Mouse (Mus musculus): ENCODE measurements at regions not wholly inside any gene's neighbourhood (a gene's known extent, or its start where the extent isn't known, plus 50 kb on each side); places are given as distances from the start of the nearest gene placed in this dataset.
"Not testable (repeated sequence)": the region's sequence is repeated elsewhere in the genome, so short reads cannot be mapped to it uniquely, and the experiment has no call there.

- TF ChIP-seq TAL1 (IDR thresholded peaks at IDR 0.05; ENCODE audit: low read length) (no peak), GATA1 (IDR thresholded peaks at IDR 0.05; ENCODE audit: low read length) (no peak)
- Histone ChIP-seq H3K36me3 (ENCODE audit: control insufficient read depth) (no peaks in the 10 kb centered on the region), H3K4me1 (ENCODE audit: control insufficient read depth) (no peaks in the 10 kb centered on the region), H3K27me3 (ENCODE audit: control insufficient read depth) (no peaks in the 10 kb centered on the region), H3K4me3 (replicated peaks) (no peak overlapping the region), H3K9me3 (ENCODE audit: control insufficient read depth, low read length) (no peaks in the 10 kb centered on the region)
Observed at GRCm38 (mm10) chr17:4875086-4876046, 118.8 kb upstream of the Arid1b start.

GRCm38 (mm10) chr17:4876431-4876830 is 117.7 kb upstream of the Arid1b start:
- Histone ChIP-seq H3K36me3 (ENCODE audit: control insufficient read depth) (no peaks in the 10 kb centered on the region), H3K27me3 (ENCODE audit: control insufficient read depth) (no peaks in the 10 kb centered on the region), H3K4me1 (ENCODE audit: control insufficient read depth) (no peaks in the 10 kb centered on the region), H3K9me3 (ENCODE audit: control insufficient read depth, low read length) (no peaks in the 10 kb centered on the region), H3K4me3 (replicated peaks) (no peak overlapping the region)
- TF ChIP-seq GATA1 (IDR thresholded peaks at IDR 0.05; ENCODE audit: low read length), result no peak
- TF ChIP-seq TAL1 (IDR thresholded peaks at IDR 0.05; ENCODE audit: low read length), result no peak

DNA sequence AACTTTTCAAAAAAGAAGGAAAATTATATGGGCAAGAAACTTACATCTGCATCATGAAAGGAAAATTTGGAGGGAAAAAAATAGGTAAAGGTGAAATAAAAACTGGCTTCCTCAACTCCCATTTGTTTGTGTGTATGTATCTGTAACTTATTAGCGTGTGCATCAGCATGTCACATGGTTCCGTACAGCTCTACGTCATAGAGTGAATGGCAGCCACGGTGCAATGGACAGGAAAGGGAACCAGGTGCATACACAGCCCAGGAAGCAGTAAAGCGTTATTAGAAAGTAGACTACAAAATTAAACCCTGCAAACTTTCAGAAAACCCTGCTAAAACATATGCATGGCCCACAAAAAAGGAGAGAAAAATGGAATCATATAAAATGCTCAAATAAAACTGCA is 112.7 kb upstream of the Arid1b start:
- no peaks in the 10 kb centered on the region for H3K4me1 ChIP-seq (ENCODE audit: control insufficient read depth)
- H3K36me3 ChIP-seq (ENCODE audit: control insufficient read depth), result no peaks in the 10 kb centered on the region
- no peaks in the 10 kb centered on the region for H3K27me3 ChIP-seq (ENCODE audit: control insufficient read depth)
- H3K4me3 ChIP-seq (replicated peaks), result no peak overlapping the region
- no peaks in the 10 kb centered on the region for H3K9me3 ChIP-seq (ENCODE audit: control insufficient read depth, low read length)
- TF ChIP-seq TAL1 (IDR thresholded peaks at IDR 0.05; ENCODE audit: low read length) (no peak), GATA1 (IDR thresholded peaks at IDR 0.05; ENCODE audit: low read length) (no peak)

DNA sequence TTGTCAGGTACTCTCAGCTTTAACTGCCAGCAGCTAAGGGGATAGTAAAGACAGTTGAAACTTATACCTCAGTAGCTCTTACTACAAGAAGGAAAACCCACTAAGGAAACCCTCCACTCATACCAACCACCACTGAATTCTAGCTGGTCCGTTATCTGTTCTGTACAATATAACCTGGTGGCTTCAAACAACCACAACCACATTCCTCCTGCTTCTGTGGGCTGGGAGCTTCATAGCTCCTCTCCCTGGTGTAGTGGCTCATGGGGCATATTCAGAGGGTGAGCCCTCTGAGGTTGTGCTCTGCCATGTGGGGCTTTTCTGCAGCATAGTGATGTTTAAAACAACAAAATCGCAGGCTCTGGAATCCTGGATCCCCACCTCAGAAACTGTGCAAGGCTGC is 110.0 kb upstream of the Arid1b start:
- Histone ChIP-seq H3K9me3 (ENCODE audit: control insufficient read depth, low read length) (no peaks in the 10 kb centered on the region), H3K4me3 (replicated peaks) (no peak overlapping the region), H3K4me1 (ENCODE audit: control insufficient read depth) (no peaks in the 10 kb centered on the region), H3K36me3 (ENCODE audit: control insufficient read depth) (no peaks in the 10 kb centered on the region), H3K27me3 (ENCODE audit: control insufficient read depth) (no peaks in the 10 kb centered on the region)
- TF ChIP-seq TAL1 (IDR thresholded peaks at IDR 0.05; ENCODE audit: low read length) (no peak), GATA1 (IDR thresholded peaks at IDR 0.05; ENCODE audit: low read length) (no peak)

- Histone ChIP-seq H3K27me3 (ENCODE audit: control insufficient read depth) (no peaks in the 10 kb centered on the region), H3K4me1 (ENCODE audit: control insufficient read depth) (no peaks in the 10 kb centered on the region), H3K9me3 (ENCODE audit: control insufficient read depth, low read length) (no peaks in the 10 kb centered on the region), H3K36me3 (ENCODE audit: control insufficient read depth) (no peaks in the 10 kb centered on the region), H3K4me3 (replicated peaks) (no peak overlapping the region)
- TF ChIP-seq GATA1 (IDR thresholded peaks at IDR 0.05; ENCODE audit: low read length), result no peak
- TF ChIP-seq TAL1 (IDR thresholded peaks at IDR 0.05; ENCODE audit: low read length), result no peak
Observed at GRCm38 (mm10) chr17:4884761-4885160, 109.4 kb upstream of the Arid1b start.

DNA sequence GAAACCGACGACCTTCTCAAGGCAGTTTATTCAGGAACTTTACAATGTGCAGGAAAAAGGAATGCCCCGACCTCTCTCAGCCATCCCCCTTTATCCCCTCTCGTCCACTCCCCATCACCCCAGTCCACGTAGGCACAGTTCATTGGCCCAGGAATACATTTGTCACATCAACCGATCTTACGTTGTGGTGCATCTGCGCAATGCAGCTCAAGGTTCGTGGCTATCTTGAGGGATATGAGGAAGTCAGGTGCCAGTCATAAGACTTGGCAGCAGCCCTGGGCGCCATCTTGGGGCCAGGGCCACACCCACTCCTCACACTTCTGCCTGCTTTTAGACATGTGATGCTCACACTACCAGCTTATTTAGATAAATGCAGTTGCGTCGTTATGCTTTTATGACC is 106.8 kb upstream of the Arid1b start:
- H3K9me3 ChIP-seq (ENCODE audit: control insufficient read depth, low read length); H3K36me3 ChIP-seq (ENCODE audit: control insufficient read depth); H3K4me3 ChIP-seq (replicated peaks); H3K4me1 ChIP-seq (ENCODE audit: control insufficient read depth); H3K27me3 ChIP-seq (ENCODE audit: control insufficient read depth): not testable (repeated sequence)

- Histone ChIP-seq H3K4me3 (replicated peaks) (no peak overlapping the region), H3K9me3 (ENCODE audit: control insufficient read depth, low read length) (no peaks in the 10 kb centered on the region), H3K4me1 (ENCODE audit: control insufficient read depth) (no peaks in the 10 kb centered on the region), H3K36me3 (ENCODE audit: control insufficient read depth) (no peaks in the 10 kb centered on the region), H3K27me3 (ENCODE audit: control insufficient read depth) (no peaks in the 10 kb centered on the region)
- no peak for TF ChIP-seq TAL1 (IDR thresholded peaks at IDR 0.05; ENCODE audit: low read length)
- TF ChIP-seq GATA1 (IDR thresholded peaks at IDR 0.05; ENCODE audit: low read length), result no peak
Observed at GRCm38 (mm10) chr17:4889577-4889976, 104.6 kb upstream of the Arid1b start.

DNA sequence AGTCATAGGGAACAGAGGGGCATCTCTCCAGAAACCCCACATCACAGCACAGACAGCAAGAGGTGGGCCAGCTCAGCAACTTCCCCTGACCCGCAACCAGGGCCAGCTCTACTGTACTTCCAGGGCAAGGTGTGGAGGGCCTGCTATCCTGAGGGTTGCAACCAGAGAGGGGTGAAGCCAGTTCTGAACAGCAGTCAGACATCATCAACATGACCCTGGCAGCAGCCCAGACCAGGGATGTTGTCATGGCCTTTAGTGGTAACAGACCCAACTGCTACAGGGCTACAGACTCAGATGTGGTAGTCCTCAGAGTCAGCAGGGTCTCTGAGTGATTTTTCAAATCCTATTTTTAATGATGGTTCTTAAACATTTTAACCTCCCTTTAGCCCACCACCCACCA is 104.0 kb upstream of the Arid1b start:
- Histone ChIP-seq H3K27me3 (ENCODE audit: control insufficient read depth) (no peaks in the 10 kb centered on the region), H3K36me3 (ENCODE audit: control insufficient read depth) (no peaks in the 10 kb centered on the region), H3K4me1 (ENCODE audit: control insufficient read depth) (no peaks in the 10 kb centered on the region), H3K4me3 (replicated peaks) (no peak overlapping the region), H3K9me3 (ENCODE audit: control insufficient read depth, low read length) (no peaks in the 10 kb centered on the region)
- TF ChIP-seq GATA1 (IDR thresholded peaks at IDR 0.05; ENCODE audit: low read length) (no peak), TAL1 (IDR thresholded peaks at IDR 0.05; ENCODE audit: low read length) (no peak)

DNA sequence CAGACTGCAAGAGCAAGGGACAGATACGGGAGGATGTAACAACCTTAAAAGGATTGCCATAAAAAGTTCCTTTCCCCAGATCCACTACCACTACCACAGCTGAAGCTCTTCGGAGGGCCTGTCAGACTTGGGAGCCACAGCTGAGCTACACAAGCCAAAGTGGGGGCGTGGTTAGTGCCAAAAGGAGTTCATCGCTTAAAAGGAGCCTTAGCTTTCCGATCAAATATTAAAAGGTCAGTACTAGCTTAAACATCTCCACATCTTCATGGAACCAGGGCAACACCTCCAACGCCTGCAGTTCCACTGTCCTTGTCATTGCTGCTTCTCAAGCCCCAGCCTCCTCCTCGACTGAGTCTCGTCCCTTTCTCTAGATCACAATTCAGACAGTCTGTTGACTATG is 102.6 kb upstream of the Arid1b start:
- no peak overlapping the region for H3K4me3 ChIP-seq (replicated peaks)
- H3K27me3 ChIP-seq (ENCODE audit: control insufficient read depth), result no peaks in the 10 kb centered on the region
- TF ChIP-seq TAL1 (IDR thresholded peaks at IDR 0.05; ENCODE audit: low read length) (no peak), GATA1 (IDR thresholded peaks at IDR 0.05; ENCODE audit: low read length) (no peak)
- no peaks in the 10 kb centered on the region for H3K36me3 ChIP-seq (ENCODE audit: control insufficient read depth)
- no peaks in the 10 kb centered on the region for H3K9me3 ChIP-seq (ENCODE audit: control insufficient read depth, low read length)
- H3K4me1 ChIP-seq (ENCODE audit: control insufficient read depth), result no peaks in the 10 kb centered on the region

GRCm38 (mm10) chr17:4894756-4895330 is 99.3 kb upstream of the Arid1b start:
- H3K36me3 ChIP-seq (ENCODE audit: control insufficient read depth); H3K9me3 ChIP-seq (ENCODE audit: control insufficient read depth, low read length); H3K27me3 ChIP-seq (ENCODE audit: control insufficient read depth); H3K4me3 ChIP-seq (replicated peaks); H3K4me1 ChIP-seq (ENCODE audit: control insufficient read depth): not testable (repeated sequence)
